Mouse (Mus musculus): ENCODE data around the gene Spag6l. TPM values are rescaled to one million over a fixed set of nuclear protein-coding genes. Genes with fewer than 3 reads are reported as not detected.
A peak's percentile ranks its signal among the peaks of the same experiment; 100 is the strongest.

Gene Spag6l
- polyA plus RNA-seq, 1 experiment from 2014 or later, result 0.60 TPM

GRCm38 (mm10) chr16:16855541-16855940 is 26.3 kb upstream of the Spag6l start:
- WGBS, result 100% methylated on average over 1 of the region's 1 CpGs
- Histone ChIP-seq H3K27ac (no peak overlapping the region), H3K4me1 (no peaks in the 10 kb centered on the region), H3K4me2 (replicated peaks) (no peak overlapping the region), H3K4me3 (no peak overlapping the region), H3K9me3 (no peaks in the 10 kb centered on the region), H3K27me3 (no peaks in the 10 kb centered on the region), H3K9ac (no peak overlapping the region), H3K36me3 (no peaks in the 10 kb centered on the region)
- no peak for ATAC-seq (ENCODE audit: insufficient number of reproducible peaks, insufficient read depth, low FRiP score, low TSS enrichment)

GRCm38 (mm10) chr16:16854836-16855235 is 25.6 kb upstream of the Spag6l start:
- ATAC-seq (ENCODE audit: insufficient number of reproducible peaks, insufficient read depth, low FRiP score, low TSS enrichment), result no peak
- Histone ChIP-seq H3K27me3 (no peaks in the 10 kb centered on the region), H3K4me3 (no peak overlapping the region), H3K4me1 (no peaks in the 10 kb centered on the region), H3K36me3 (no peaks in the 10 kb centered on the region), H3K9ac (no peak overlapping the region), H3K9me3 (no peaks in the 10 kb centered on the region), H3K4me2 (replicated peaks) (no peak overlapping the region), H3K27ac (no peak overlapping the region)
- 30% methylated on average over 6 of the region's 6 CpGs for WGBS

DNA sequence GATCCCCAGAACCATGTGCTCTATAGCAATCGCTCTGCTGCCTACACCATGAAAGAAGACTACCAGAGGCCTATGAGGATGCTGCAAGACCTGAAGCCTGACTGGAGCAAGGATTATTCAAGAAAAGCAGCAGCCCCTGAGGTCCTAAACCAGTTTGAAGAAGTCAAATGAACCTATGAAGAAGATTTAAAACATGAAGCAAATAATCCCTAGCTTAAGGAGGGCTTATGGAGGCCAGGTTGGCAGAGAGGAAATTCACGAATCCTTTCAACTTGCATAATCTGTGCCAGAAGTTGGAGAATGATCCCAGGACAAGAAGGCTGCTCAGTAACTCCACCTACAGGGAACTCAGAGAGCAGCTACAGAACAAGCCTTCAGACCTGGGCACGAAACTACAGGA is 23.2 kb upstream of the Spag6l start:
- Histone ChIP-seq H3K9ac (no peak overlapping the region), H3K4me3 (no peak overlapping the region), H3K27me3 (no peaks in the 10 kb centered on the region), H3K36me3 (no peaks in the 10 kb centered on the region), H3K4me2 (replicated peaks) (no peak overlapping the region), H3K27ac (no peak overlapping the region), H3K9me3 (no peaks in the 10 kb centered on the region), H3K4me1 (no peaks in the 10 kb centered on the region)
- no peak for ATAC-seq (ENCODE audit: insufficient number of reproducible peaks, insufficient read depth, low FRiP score, low TSS enrichment)
- WGBS, result 75% methylated on average over 3 of the region's 3 CpGs

DNA sequence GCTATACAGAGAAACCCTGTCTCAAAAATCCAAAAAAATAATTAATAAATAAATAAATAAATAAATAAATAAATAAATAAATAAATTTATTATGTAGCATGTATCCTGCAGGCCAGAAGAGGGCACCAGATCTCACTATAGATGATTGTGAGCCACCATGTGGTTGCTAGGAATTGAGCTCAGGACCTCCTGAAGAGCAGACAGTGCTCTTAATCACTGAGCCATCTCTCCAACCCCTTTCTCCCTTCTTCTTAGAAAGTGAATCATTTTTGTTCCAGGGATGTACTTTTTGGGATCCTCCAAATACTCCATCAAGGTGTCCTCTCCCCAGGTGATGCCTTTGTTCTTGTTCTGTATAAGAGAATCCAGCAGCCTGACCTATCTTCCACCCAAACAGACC is 19.9 kb upstream of the Spag6l start:
- no peak for ATAC-seq (ENCODE audit: insufficient number of reproducible peaks, insufficient read depth, low FRiP score, low TSS enrichment)
- Histone ChIP-seq H3K4me1 (no peaks in the 10 kb centered on the region), H3K27ac (no peak overlapping the region), H3K27me3 (no peaks in the 10 kb centered on the region), H3K4me3 (no peak overlapping the region), H3K9ac (no peak overlapping the region), H3K9me3 (no peaks in the 10 kb centered on the region), H3K36me3 (no peaks in the 10 kb centered on the region), H3K4me2 (replicated peaks) (no peak overlapping the region)

DNA sequence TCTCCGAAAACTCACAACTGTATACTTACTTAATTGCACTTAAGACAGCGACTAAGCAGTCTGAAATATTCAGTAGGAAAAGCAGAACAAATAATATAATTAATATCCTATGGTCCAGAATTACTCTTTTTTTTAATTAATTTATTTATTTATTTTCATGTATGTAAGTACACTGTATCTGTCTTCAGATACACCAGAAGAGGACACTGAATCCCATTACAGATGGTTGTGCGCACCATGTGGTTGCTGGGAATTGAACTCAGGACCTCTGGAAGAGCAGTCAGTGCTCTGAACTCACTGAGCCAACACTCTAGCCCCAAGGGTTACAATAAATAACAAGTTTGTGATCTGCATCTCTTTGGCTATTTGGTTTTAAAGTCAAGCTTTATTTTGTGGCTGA is 415 bp upstream of the Spag6l start:
- peak overlapping the region; percentile 85; the same call in 1 of the 2 replicates for H3K4me2 ChIP-seq (replicated peaks)
- no peak for ATAC-seq (ENCODE audit: insufficient number of reproducible peaks, insufficient read depth, low FRiP score, low TSS enrichment)
- WGBS, result 82% methylated on average over 3 of the region's 3 CpGs

GRCm38 (mm10) chr16:16826223-16826622 is 3.0 kb downstream of the Spag6l start:
- H3K4me3 ChIP-seq, result no peak overlapping the region
- no peak for ATAC-seq (ENCODE audit: insufficient number of reproducible peaks, insufficient read depth, low FRiP score, low TSS enrichment)
- no peaks in the 10 kb centered on the region for H3K9me3 ChIP-seq
- 0 out of 2 replicates have a peak, but pooled peaks cover 3% of the 10 kb centered on the region for H3K4me1 ChIP-seq
- H3K4me2 ChIP-seq (replicated peaks), result no peak overlapping the region
- 84% methylated on average over 2 of the region's 2 CpGs for WGBS
- H3K27ac ChIP-seq, result no peak overlapping the region
- no peaks in the 10 kb centered on the region for H3K27me3 ChIP-seq
- no peaks in the 10 kb centered on the region for H3K36me3 ChIP-seq
- no peak overlapping the region for H3K9ac ChIP-seq

More for the DNA sequence above, 415 bp upstream of the Spag6l start:
- Histone ChIP-seq H3K27me3 (no peaks in the 10 kb centered on the region), H3K4me1 (0 out of 2 replicates have a peak, but pooled peaks cover 3% of the 10 kb centered on the region), H3K27ac (no peak overlapping the region), H3K4me3 (no peak overlapping the region), H3K36me3 (no peaks in the 10 kb centered on the region), H3K9me3 (no peaks in the 10 kb centered on the region), H3K9ac (no peak overlapping the region)

GRCm38 (mm10) chr16:16825476-16825875 is 3.8 kb downstream of the Spag6l start:
- Histone ChIP-seq H3K36me3 (no peaks in the 10 kb centered on the region), H3K9ac (no peak overlapping the region), H3K4me1 (0 out of 2 replicates have a peak, but pooled peaks cover 3% of the 10 kb centered on the region), H3K9me3 (no peaks in the 10 kb centered on the region), H3K27me3 (no peaks in the 10 kb centered on the region), H3K4me3 (no peak overlapping the region), H3K4me2 (replicated peaks) (no peak overlapping the region), H3K27ac (no peak overlapping the region)
- WGBS, result 35% methylated on average over 5 of the region's 5 CpGs
- ATAC-seq (ENCODE audit: insufficient number of reproducible peaks, insufficient read depth, low FRiP score, low TSS enrichment), result no peak

DNA sequence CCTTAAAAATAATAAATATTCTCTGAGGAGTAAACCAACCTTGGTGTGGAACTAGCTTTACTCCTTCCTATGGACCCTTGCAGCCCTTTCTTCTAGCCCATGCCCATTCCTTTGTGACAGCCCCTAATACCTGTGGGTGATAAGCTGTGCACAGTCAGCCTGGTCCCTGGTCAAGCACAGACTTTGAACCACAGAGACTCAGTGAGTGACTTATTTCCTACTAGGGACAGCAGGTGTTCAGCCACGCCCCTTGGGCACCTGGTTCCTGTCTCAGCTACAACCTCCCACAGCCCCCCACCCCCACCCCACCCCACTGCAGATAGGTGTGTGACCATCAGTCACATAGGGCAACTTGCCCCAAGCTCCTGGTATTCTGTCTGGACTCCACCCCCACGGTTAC is 22.9 kb downstream of the Spag6l start:
- no peak overlapping the region for H3K4me2 ChIP-seq (replicated peaks)
- ATAC-seq (ENCODE audit: insufficient number of reproducible peaks, insufficient read depth, low FRiP score, low TSS enrichment), result no peak
- no peak overlapping the region for H3K27ac ChIP-seq
- no peak overlapping the region for H3K4me3 ChIP-seq
- no peaks in the 10 kb centered on the region for H3K36me3 ChIP-seq
- H3K9me3 ChIP-seq, result no peaks in the 10 kb centered on the region
- H3K4me1 ChIP-seq, result no peaks in the 10 kb centered on the region
- 75% methylated on average over 2 of the region's 2 CpGs for WGBS
- no peaks in the 10 kb centered on the region for H3K27me3 ChIP-seq
- no peak overlapping the region for H3K9ac ChIP-seq

Other genes with a start within 250 kb of the Spag6l start
- gene Fgd4, start 228.9 kb downstream of the Spag6l start, polyA plus RNA-seq (2016; fragmentation: Nextera tagmentation; extraction: Ambion mirVana), result 8.6 and 9.0 TPM in 2 replicates
- not detected in 2 replicates for gene Olfr19, start 153.1 kb downstream of the Spag6l start, polyA plus RNA-seq (2016; fragmentation: Nextera tagmentation; extraction: Ambion mirVana)
- gene Igll1, start 34.5 kb upstream of the Spag6l start, polyA plus RNA-seq (2016; fragmentation: Nextera tagmentation; extraction: Ambion mirVana), result not detected in 2 replicates
- 82.7 and 87.1 TPM in 2 replicates for gene Top3b, start 41.3 kb upstream of the Spag6l start, polyA plus RNA-seq (2016; fragmentation: Nextera tagmentation; extraction: Ambion mirVana)
- 1.7 and 2.3 TPM in 2 replicates for gene Vpreb1, start 41.4 kb upstream of the Spag6l start, polyA plus RNA-seq (2016; fragmentation: Nextera tagmentation; extraction: Ambion mirVana)
- 36.3 and 38.4 TPM in 2 replicates for gene Ppm1f, start 67.0 kb upstream of the Spag6l start, polyA plus RNA-seq (2016; fragmentation: Nextera tagmentation; extraction: Ambion mirVana)
- gene Mapk1, start 153.9 kb upstream of the Spag6l start, polyA plus RNA-seq (2016; fragmentation: Nextera tagmentation; extraction: Ambion mirVana), result 142 and 146 TPM in 2 replicates
- 80.4 and 84.0 TPM in 2 replicates for gene Ypel1, start 240.2 kb upstream of the Spag6l start, polyA plus RNA-seq (2016; fragmentation: Nextera tagmentation; extraction: Ambion mirVana)